Mouse (Mus musculus) c-Kit-positive CD71-positive TER-119-negative erythroid progenitor cells, embryonic 14.5 days (primary cell): ENCODE data around the gene Zdhhc14.

Experiments
- DNase-seq: peaks from one replicate; pipeline ENCODE4 v3.0.0-alpha.2; 2013; ENCODE audit warnings: low read depth

Gene Zdhhc14

DNA sequence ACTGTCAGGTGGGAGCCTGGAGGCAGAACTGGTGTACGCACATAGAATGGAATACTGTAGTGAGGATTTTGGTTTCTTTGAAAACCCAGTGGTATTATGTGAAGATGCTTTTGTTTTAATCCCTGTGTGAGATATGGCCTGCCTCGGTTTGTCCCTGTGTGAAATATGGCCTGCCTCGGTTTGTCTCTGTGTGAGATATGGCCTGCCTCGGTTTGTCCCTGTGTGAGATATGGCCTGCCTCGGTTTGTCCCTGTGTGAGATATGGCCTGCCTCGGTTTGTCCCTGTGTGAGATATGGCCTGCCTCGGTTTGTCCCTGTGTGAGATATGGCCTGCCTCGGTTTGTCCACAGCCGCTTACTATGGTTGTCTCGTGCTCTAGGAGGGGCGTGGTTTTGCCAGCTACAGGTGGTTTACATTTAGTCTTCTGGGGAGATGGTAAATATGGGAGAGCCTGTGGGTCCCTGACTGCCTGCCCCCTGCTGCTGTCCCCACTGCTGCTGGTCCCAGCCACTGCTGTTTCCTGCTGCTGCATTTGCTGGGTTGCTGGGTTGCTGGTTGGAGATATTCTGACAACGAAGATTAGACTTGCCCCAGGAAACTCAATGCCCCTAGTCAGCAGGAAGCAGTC is 299.9 kb downstream of the Zdhhc14 start:
- DNase-seq, result no peak

DNA sequence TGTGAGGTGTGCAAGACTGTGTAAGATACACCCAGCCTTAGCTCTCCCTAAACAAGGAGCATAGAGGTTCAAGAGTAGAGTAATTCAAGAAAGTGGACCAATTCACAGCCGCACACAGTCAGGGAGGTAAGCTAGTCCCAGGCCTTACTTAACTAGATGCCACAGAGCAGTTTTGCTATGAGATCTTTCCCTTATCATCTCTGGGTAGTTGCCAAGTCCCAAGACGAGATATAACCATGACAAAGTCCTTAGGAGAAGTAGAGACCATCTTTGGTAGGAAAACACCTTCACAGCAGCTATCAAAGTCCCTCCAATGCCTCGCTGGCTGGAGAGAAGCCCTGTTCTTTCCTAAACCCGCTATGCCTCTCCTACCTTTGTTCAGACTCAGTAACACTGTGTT is 301.2 kb downstream of the Zdhhc14 start:
- no peak for DNase-seq

DNA sequence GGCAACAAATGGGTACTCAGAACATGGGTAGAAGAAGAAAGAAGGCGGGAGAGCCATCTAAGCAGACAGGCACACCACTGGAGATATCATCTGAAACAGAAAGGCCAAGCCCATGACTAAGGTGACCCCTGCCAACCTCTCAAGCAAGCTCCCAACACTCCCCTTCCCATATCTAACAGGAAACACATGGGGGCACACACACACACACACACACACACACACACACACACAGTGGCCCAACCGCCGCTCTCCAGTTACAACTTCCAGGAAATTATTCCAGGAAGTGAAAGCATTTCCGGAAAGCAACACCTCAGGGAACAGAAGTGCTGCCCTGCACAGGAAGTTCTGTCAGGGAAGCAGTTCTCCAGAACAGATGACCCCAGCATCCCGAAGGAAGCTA is 301.9 kb downstream of the Zdhhc14 start:
- no peak for DNase-seq

DNA sequence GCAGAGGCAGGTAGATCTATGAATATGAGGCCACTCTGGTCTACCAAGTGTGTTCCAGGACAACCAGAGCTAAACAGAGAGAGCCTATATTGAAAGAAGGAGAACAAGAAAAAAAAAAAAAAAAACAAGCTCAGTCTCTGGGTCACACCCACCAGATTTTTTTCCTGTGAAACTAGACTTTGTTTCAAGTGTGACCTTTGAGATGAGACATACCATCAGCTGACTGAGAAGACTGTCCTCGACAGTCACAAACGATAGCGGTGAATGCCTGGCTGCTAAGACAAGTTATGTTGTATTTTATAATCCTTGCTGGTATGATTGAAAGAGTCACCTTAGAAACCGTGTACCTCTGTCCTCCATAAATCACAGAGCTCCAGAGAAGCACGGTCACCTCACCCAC is 303.0 kb downstream of the Zdhhc14 start:
- no peak for DNase-seq

DNA sequence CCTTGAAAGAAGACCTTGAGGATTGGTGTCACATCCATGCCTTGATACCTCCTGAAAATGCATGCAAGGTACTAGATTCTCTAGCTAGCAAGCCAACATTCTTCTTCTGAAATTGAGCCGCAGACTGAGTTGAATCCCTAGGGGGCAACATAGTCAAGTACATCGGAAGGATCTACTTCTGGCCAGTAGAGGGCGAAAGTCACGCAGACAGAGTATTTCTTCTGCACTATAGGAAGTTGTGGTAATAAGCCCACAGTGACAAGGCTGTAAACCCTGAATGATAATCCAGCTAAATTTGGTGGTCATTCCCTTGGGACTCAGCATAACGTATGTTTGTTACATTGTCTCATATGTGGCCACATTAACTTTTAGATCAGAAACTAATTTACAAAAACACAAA is 303.5 kb downstream of the Zdhhc14 start:
- DNase-seq, result peak; percentile 75

DNA sequence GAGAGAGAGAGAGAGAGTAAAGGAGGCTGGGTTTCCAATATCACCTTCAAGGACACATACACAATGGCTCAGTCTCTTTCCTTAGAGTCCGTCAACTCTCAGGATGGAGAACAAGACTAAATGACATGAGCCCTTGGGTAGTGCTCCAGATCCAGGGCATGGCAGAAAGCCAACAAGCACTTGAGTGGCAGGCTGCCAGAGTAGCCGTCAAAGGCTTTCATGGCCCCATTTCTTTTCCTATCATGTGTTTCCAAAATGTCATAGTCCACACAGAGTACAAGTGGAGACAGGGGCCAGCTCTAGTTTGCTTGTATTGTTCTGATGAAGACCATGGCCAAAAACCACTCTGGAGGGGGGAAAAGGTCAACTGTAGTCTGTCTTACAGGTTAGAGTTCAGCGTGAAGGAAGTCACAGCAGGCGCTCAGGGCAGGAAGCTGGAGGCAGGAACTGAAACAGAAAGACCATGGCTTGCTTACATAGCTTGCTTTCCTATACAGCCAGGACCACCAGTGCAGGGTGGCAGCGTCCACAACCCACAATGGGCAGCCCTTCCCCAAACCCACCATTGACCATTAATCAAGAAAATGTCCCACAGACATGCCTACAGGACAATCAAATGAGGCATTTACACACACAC is 304.9 kb downstream of the Zdhhc14 start:
- DNase-seq, result no peak

DNA sequence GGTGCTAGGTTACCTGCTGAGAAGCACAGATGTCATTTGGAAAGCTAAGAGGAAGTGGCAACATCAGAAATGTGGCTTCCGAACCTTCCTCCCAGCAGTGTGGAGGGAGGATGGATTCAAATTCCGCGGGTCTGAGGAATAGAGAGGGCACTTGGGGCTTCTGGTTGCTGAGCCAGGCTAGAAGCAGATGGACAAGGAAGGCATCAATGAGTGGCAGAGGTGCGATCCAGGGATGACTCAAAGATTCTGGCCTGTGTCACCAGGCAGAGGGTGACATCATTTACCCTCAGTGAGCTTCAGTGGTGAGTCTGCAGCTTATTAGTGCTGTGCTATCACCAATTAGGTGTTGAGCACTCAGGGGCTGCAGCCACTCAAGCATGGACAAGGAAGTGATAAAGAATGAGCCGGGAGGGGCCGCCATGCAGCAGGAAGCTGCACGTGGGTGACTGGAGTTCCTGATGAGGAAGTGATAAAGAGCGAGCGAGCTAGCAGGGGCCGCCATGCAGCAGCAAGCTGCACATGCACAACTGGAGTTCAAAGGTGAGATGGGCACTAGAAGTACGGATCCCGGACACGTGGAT is 306.0 kb downstream of the Zdhhc14 start:
- peak; percentile 68 for DNase-seq

DNA sequence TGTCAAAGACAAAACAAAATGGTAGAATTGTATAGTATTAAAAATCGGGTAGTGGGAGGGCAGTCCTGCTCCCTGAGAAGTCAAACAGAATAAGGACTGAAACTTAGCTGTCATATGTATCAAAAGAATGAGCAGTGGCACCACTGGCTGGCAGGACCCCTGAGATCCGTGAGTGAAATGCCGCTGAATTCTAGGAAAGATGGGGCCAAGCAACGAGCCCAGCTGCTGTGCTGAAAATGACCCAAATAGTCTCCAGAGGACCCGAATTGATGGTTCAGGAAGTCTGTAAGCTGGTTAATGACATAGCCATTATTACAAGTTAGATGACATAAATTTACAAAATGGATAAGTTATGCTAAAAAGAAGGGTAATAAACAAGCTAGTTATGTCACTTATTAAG is 306.5 kb downstream of the Zdhhc14 start:
- DNase-seq, result no peak

DNA sequence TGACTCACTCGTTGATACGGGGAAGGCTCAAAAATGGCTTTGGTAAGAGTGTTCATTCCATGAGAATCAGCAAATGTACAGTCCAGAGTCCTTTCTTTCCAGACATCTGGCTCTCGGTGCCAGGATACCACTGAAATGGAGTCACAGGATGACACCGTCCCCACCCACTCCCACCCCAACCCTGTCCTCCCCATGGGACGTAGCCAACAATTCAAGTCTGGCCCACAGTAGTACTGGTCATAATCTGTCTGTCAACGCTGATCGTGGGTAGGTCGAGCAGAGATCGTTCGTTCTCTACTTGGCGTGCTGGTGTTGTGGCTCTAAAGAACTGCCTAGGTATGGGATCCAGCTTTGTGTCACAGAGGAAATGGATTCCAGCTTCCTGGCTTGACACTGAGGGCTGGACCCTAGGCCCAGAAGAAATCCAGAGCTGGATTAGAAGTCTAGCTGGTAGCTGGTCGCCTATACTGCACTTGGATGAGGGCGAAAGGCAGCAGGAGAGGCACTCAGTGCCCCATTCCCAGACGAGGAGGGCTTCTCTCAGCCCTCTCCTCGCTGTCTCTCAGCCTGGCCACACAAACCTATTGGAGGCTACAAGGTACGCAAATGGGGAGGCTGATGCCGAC is 307.2 kb downstream of the Zdhhc14 start:
- no peak for DNase-seq

DNA sequence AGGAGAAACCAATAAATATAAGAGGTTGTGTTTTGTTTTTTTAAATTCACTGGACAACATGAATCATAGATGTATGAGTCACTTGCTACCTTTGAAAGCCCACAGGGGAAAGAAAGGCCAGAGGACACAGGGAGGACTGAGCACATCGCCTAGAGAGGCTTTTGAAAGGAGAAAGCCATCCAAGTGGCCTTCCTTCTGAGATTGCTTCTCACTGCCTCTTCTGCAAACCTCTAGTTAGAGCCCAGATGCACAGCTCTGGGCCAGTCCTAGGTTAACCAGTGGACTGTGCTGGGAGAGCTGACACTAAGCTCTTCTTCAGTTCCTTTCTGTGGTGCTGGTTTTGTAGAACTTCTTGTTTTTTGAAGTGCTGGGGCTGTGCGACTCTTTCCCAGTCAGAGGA is 307.9 kb downstream of the Zdhhc14 start:
- no peak for DNase-seq

DNA sequence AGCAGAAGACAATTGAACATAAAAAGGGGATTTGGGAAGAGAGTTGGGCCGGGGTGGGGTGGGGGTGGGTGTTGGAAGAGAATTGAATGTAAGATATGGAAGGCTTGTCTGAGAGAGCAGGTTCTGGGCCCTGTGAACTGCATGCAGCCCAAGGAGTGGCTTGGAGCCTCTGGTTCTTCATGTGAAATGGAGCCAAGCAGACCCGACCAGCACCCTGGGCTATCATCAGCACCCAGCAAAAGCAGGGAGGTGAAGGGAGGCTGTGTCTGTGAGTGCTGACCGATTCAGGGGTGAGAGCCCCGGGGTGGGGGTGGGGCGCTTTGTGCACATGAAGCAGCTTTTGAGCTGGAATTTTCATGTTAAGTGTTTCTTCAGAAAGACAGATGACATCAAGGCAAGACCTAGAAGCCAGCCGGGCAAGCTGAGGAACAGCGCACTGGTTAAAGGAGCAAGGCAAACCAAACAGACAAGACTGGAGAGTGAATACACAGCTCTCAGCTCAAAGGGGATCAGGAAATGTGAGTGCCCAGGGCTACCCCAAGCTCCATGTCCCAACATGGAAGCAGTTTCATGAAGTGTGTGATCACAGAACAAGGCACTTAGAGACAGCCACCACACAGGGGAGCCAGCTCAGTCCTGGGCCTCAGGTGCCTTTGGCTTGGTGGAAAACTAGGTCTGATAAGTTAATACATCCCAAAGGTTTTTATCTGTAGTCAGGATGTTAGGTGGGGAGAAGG is 308.6 kb downstream of the Zdhhc14 start:
- DNase-seq, result no peak

DNA sequence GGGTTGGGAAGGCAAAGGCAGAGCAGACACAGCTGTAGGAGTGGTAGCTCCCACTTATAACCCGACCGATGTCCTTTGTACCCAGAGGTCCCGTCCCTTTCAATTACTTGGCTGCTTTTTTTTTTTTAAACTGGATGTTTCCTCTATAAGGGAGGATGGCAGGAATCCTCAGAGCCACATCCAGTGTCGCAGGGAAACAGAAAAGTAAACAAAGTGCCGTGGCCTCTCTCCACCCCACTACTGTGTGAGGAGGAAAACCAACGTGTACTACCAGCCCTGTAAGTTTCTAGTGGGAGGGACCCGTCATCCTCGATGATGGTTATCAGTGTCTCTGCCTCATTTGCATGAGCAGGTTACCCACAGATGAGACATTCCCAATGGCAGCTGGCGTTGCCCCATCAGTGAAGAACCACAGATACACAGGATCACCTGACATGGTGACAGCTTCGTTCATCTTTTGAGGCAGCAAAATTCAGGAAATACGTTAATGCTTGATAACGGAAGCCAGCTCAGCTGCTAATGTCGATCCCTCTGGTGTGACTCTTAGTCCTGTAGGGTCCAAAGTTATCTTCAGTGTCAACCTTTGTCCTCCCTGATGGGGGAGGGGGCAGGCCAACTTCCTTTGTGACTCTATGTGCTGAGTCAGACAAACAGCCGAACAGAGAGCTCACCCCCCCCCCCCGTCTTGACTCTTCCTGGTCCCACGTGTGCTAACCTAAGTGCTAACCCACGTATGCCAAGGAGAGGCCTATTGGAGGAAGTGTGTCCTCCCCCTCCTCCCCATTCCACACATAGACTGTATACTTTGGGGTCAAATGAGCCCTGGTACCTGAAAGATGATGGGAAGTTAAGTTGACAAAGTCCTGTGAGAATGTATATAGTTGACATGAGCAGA is 309.7 kb downstream of the Zdhhc14 start:
- DNase-seq, result no peak

DNA sequence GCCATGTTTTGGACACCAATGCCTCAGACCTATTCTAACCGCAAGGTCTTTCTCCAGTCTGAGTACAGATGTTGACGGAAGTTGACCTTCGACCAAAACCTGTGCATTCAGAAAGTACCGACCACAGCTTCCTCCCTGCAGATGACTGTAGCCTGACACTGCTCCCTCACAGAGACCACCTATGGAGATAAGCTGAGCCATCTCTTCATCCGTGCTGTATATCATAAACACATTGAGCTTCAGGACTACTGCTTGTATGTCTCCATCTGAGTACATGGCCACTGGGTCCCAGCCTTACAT is 310.2 kb downstream of the Zdhhc14 start:
- DNase-seq, result no peak
